Mouse (Mus musculus): Measurements from ENCODE around the gene Hadha.

DNA sequence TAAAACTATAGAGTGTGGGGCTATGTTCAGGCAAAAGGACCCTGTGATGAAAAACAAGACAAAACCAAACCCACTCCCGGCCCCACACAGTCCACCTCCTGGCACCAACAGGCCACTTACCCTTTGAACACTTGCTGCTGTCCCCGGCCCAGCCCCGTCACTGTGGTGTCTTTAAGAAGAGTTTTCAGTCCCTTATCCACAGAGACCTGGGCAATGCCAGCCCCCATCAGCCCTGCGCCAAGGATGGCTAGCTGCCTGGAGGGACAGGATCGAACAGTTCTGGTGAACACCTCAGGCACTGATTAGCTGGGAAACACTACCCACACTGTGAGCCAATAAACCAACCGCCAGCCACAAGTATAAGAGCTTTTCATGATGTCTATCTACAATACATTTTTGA, 26.3 kb downstream of the Hadha start:
- TF ChIP-seq CTCF (IDR thresholded peaks at IDR 0.05; ENCODE audit: extremely low read depth, insufficient read depth, low read length) (no peak), POLR2A (IDR thresholded peaks at IDR 0.05; ENCODE audit: extremely low read depth, insufficient read depth, low read length) (no peak)
